Mouse (Mus musculus): ENCODE measurements around the gene Il1f6. TPM values are rescaled to one million over a fixed set of nuclear protein-coding genes. Genes with fewer than 3 reads are reported as not detected.
"Not testable (repeated sequence)": the region's sequence is repeated elsewhere in the genome, so short reads cannot be mapped to it uniquely, and the experiment has no call there.

Gene Il1f6
- total RNA-seq (2021), result not detected
- long read RNA-seq, result 0 reads

GRCm38 (mm10) chr2:24215118-24215517, at the start of gene Il1f6:
Gene Il1f6 (plus strand): TSS chr2:24215418.
- DNase-seq (ENCODE audit: low spot score in 2 of 2), result no peak

GRCm38 (mm10) chr2:24181683-24182331, 33.4 kb upstream of the Il1f6 start:
- peak; percentile 1 to 50 for DNase-seq (ENCODE audit: low spot score in 2 of 2)

- DNase-seq (ENCODE audit: low spot score in 2 of 2), result not testable (repeated sequence)
Measured at GRCm38 (mm10) chr2:24182423-24183147, 32.6 kb upstream of the Il1f6 start.

- not testable (repeated sequence) for DNase-seq (ENCODE audit: low spot score in 2 of 2)
Measured at GRCm38 (mm10) chr2:24184092-24184491, 31.1 kb upstream of the Il1f6 start.

- DNase-seq (ENCODE audit: low spot score in 2 of 2), result no peak
Measured at GRCm38 (mm10) chr2:24186176-24186575, 29.0 kb upstream of the Il1f6 start, which contains the start of gene Il1f9. Gene Il1f9 (plus strand): TSS chr2:24186476.

GRCm38 (mm10) chr2:24187585-24187984, 27.6 kb upstream of the Il1f6 start:
- DNase-seq (ENCODE audit: low spot score in 2 of 2), result no peak

- no peak for DNase-seq (ENCODE audit: low spot score in 2 of 2)
Measured at GRCm38 (mm10) chr2:24188189-24188588, 27.0 kb upstream of the Il1f6 start.

GRCm38 (mm10) chr2:24227191-24227590, 12.0 kb downstream of the Il1f6 start:
- no peak for DNase-seq (ENCODE audit: low spot score in 2 of 2)

- no peak for DNase-seq (ENCODE audit: low spot score in 2 of 2)
Measured at GRCm38 (mm10) chr2:24267503-24267902, 52.3 kb downstream of the Il1f6 start.

GRCm38 (mm10) chr2:24273619-24274018, 58.4 kb downstream of the Il1f6 start:
- DNase-seq (ENCODE audit: low spot score in 2 of 2), result no peak

- DNase-seq (ENCODE audit: low spot score in 2 of 2), result no peak
Measured at GRCm38 (mm10) chr2:24275146-24275545, 59.9 kb downstream of the Il1f6 start.

Other genes with a start within 250 kb of the Il1f6 start
- gene Hnmt, start 166.0 kb upstream of the Il1f6 start, total RNA-seq (2021), result 10 to 100 TPM; 31.1 to 32.3 TPM
- gene Tbpl2, start 118.8 kb upstream of the Il1f6 start, total RNA-seq (2021), result not detected
- gene Il1f8, start 62.3 kb upstream of the Il1f6 start, total RNA-seq (2021), result not detected
- not detected for gene Il1f9, start 28.9 kb upstream of the Il1f6 start, total RNA-seq (2021)
- gene Il1f5, start 61.5 kb downstream of the Il1f6 start, total RNA-seq (2021), result not detected
- not detected for gene Il1f10, start 75.8 kb downstream of the Il1f6 start, total RNA-seq (2021)
- not detected for gene Il1rn, start 121.4 kb downstream of the Il1f6 start, total RNA-seq (2021)
- gene Psd4, start 152.2 kb downstream of the Il1f6 start, total RNA-seq (2021), result 1 to 10 TPM in 1 of 2 experiments, under 1 TPM in 1; 0.81 to 1.0 TPM

Data from layer of hippocampus, adult 18-20 months (tissue).